In genomic region chr10:96259242-96259641, GRCm38 (mm10) we compare ENCODE assay signal across 12 mouse cellular contexts.
"Had no signal": no experiment of that assay in that cellular context is flagged by ENCODE, and none has a peak within 500 bp of the region (broad histone marks: within the 10 kb centered on the region; RNA-seq: fewer than 3 reads in every experiment).

No protein-coding gene starts in this region.

- H3K27ac ChIP-seq: kidney, postnatal 0 days; left cerebral cortex, adult 2 months; liver, embryonic 13.5 days had no signal

- H3K4me3 ChIP-seq: left cerebral cortex, adult 2 months; liver, embryonic 13.5 days had no signal

- H3K9ac ChIP-seq: liver, embryonic 13.5 days had no signal

- H3K36me3 ChIP-seq: liver, embryonic 13.5 days had no signal

- ATAC-seq: midbrain, embryonic 16.5 days had no signal

- H3K9me3 ChIP-seq: liver, embryonic 13.5 days had no signal

- H3K27me3 ChIP-seq: liver, embryonic 13.5 days had no signal

- DNase-seq: kidney, postnatal 25 days; layer of hippocampus, postnatal 36 days; liver, embryonic 13.5 days; lung, adult 2 months; lung, postnatal 14 days; lung, postnatal 4 days; thymus, adult 18-20 months; thymus, postnatal 36 days had no signal

- H3K4me2 ChIP-seq: liver, embryonic 13.5 days; midbrain, embryonic 11.5 days had no signal

- H3K4me1 ChIP-seq: liver, embryonic 13.5 days had no signal
